8 mouse cellular contexts compared by ENCODE assay signal in the genomic region with DNA sequence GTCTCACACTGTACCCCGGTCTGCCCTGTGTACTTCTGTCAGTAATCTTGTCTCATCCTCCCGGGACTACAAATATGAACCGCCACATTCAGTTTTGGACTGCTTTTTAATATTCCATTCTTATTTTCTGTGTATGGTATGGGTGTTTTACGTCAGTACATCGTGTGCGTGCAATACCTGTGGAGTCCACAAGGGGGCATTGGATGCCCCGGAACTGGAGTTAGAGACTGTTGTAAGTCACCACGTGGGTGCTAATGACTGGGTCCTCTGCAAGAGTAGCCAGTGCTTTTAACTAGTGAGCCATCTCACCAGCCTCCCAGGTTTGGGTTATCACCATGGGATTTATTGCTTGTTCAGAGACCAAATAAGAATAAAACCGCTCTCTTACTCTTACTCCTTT. TPM values are rescaled to one million over a fixed set of nuclear protein-coding genes. Genes with fewer than 3 reads are reported as not detected.
DNase-seq lines count a peak whose midpoint lies in the region; ATAC-seq lines count a peak whose summit lies in the region.

No protein-coding gene starts in this region.

- no peaks in the 10 kb centered on the region for H3K9me3 ChIP-seq in forebrain, embryonic 14.5 days (replicated peaks; ENCODE audit: control insufficient read depth, low read length)
- H3K9me3 ChIP-seq in forebrain, embryonic 12.5 days, result no peaks in the 10 kb centered on the region

- H3K4me1 ChIP-seq in forebrain, embryonic 14.5 days (ENCODE audit: control insufficient read depth, insufficient read depth, low read length), result peaks cover 5% of the 10 kb centered on the region
- peaks cover 10% of the 10 kb centered on the region for H3K4me1 ChIP-seq in forebrain, embryonic 12.5 days

- no peak overlapping the region for H3K9ac ChIP-seq in forebrain, embryonic 14.5 days (ENCODE audit: low read length)
- no peak overlapping the region for H3K9ac ChIP-seq in forebrain, embryonic 12.5 days

- no peak overlapping the region for H3K4me2 ChIP-seq in forebrain, embryonic 14.5 days (ENCODE audit: low read length)
- H3K4me2 ChIP-seq in forebrain, embryonic 12.5 days, result no peak overlapping the region

- H3K27me3 ChIP-seq in forebrain, embryonic 14.5 days (replicated peaks; ENCODE audit: control insufficient read depth, insufficient read depth, low read length), result peaks cover 10% of the 10 kb centered on the region
- peaks cover 33% of the 10 kb centered on the region for H3K27me3 ChIP-seq in forebrain, embryonic 12.5 days

- WGBS in forebrain, embryonic 14.5 days, result 40% methylated on average over 9 of the region's 9 CpGs
- WGBS in forebrain, embryonic 12.5 days, result 35% methylated on average over 9 of the region's 9 CpGs

- H3K36me3 ChIP-seq in forebrain, embryonic 14.5 days (ENCODE audit: control insufficient read depth, insufficient read depth, low read length), result no peaks in the 10 kb centered on the region
- H3K36me3 ChIP-seq in forebrain, embryonic 12.5 days (replicated peaks), result no peaks in the 10 kb centered on the region

- DNase-seq in forebrain, embryonic 14.5 days (ENCODE audit: low spot score), result peak; percentile 41
- peak; percentile 31 for DNase-seq in urinary bladder, postnatal 14 days (ENCODE audit: low spot score)
- no peak for DNase-seq in urinary bladder, postnatal 36 days (ENCODE audit: low spot score in 2 of 2)
- peak; percentile 87 for DNase-seq in induced T-regulatory cell, adult 2 months (ENCODE audit: low read depth)
- DNase-seq in natural killer cell, adult 2 months (ENCODE audit: low spot score in 2 of 2), result peak; percentile 56 to 78
- DNase-seq in ovary, postnatal 14 days (ENCODE audit: low spot score), result no peak
- no peak for DNase-seq in gastrocnemius, postnatal 36 days

- H3K27ac ChIP-seq in forebrain, embryonic 14.5 days (ENCODE audit: low read depth, low read length), result no peak overlapping the region
- no peak overlapping the region for H3K27ac ChIP-seq in forebrain, embryonic 12.5 days

- intact Hi-C loops in gastrocnemius, postnatal 36 days (cut with DNase I), result no loop called here

- H3K4me3 ChIP-seq in forebrain, embryonic 14.5 days (ENCODE audit: low read depth, low read length), result no peak overlapping the region
- no peak overlapping the region for H3K4me3 ChIP-seq in forebrain, embryonic 12.5 days (replicated peaks)

- ATAC-seq in forebrain, embryonic 14.5 days, result no peak
- ATAC-seq in forebrain, embryonic 12.5 days (ENCODE audit: low FRiP score), result no peak

RNA-seq across cellular contexts. Expression of a gene that starts 6.6 kb away (rescaled TPM):
- 19.6 and 26.4 TPM in 2 replicates for polyA plus RNA-seq in forebrain, embryonic 14.5 days (2014; fragmentation: Nextera tagmentation; extraction: Ambion mirVana)
- polyA plus RNA-seq in forebrain, embryonic 12.5 days (2016; fragmentation: Nextera tagmentation; extraction: Ambion mirVana), result 26.1 and 29.9 TPM in 2 replicates
- total RNA-seq in gastrocnemius, postnatal 36 days (2021), result not detected

RNA-seq across cellular contexts. Expression of a gene that starts 18.6 kb away (rescaled TPM):
- polyA plus RNA-seq in forebrain, embryonic 14.5 days (2014; fragmentation: Nextera tagmentation; extraction: Ambion mirVana), result 19.2 and 21.0 TPM in 2 replicates
- 26.2 and 29.8 TPM in 2 replicates for polyA plus RNA-seq in forebrain, embryonic 12.5 days (2016; fragmentation: Nextera tagmentation; extraction: Ambion mirVana)
- total RNA-seq in gastrocnemius, postnatal 36 days (2021), result 10 to 100 TPM; 34.2 to 36.1 TPM

RNA-seq across cellular contexts. Expression of a gene that starts 34.8 kb away (rescaled TPM):
- polyA plus RNA-seq in forebrain, embryonic 14.5 days (2014; fragmentation: Nextera tagmentation; extraction: Ambion mirVana), result 98.5 and 103 TPM in 2 replicates
- 122 and 125 TPM in 2 replicates for polyA plus RNA-seq in forebrain, embryonic 12.5 days (2016; fragmentation: Nextera tagmentation; extraction: Ambion mirVana)
- 10 to 100 TPM; 27.7 to 30.7 TPM for total RNA-seq in gastrocnemius, postnatal 36 days (2021)

RNA-seq across cellular contexts. Expression of a gene that starts 51.1 kb away (rescaled TPM):
- polyA plus RNA-seq in forebrain, embryonic 14.5 days (2014; fragmentation: Nextera tagmentation; extraction: Ambion mirVana), result 48.2 and 51.5 TPM in 2 replicates
- polyA plus RNA-seq in forebrain, embryonic 12.5 days (2016; fragmentation: Nextera tagmentation; extraction: Ambion mirVana), result 76.0 and 79.2 TPM in 2 replicates
- total RNA-seq in gastrocnemius, postnatal 36 days (2021), result 10 to 100 TPM; 10.7 to 10.8 TPM

RNA-seq across cellular contexts. Expression of a gene that starts 55.8 kb away (rescaled TPM):
- polyA plus RNA-seq in forebrain, embryonic 14.5 days (2014; fragmentation: Nextera tagmentation; extraction: Ambion mirVana), result 274 and 289 TPM in 2 replicates
- 274 and 307 TPM in 2 replicates for polyA plus RNA-seq in forebrain, embryonic 12.5 days (2016; fragmentation: Nextera tagmentation; extraction: Ambion mirVana)
- total RNA-seq in gastrocnemius, postnatal 36 days (2021), result 10 to 100 TPM; 87.6 to 92.8 TPM

Comparison
In these comparisons a context has a peak if more than half of its experiments do, and no peak if none do; other contexts are left out.
1. DNase-seq: peak in forebrain, embryonic 14.5 days (single experiment), urinary bladder, postnatal 14 days (single experiment), induced T-regulatory cell, adult 2 months (single experiment) and natural killer cell, adult 2 months (2 of 2); none in urinary bladder, postnatal 36 days (0 of 2), ovary, postnatal 14 days (single experiment) and gastrocnemius, postnatal 36 days (0 of 2).